Mouse (Mus musculus) adrenal gland, postnatal 25 days (tissue): ENCODE measurements around the gene Tanc1. TPM values are rescaled to one million over a fixed set of nuclear protein-coding genes. Genes with fewer than 3 reads are reported as not detected.

Experiments
- DNase-seq: peaks from one replicate; pipeline ENCODE4 v3.0.0; 2021; ENCODE audit warnings: mixed read lengths
- total RNA-seq: library from RNA; stranded (reverse); gene quantifications from 2 replicates; pipeline ENCODE4 v1.2.3, GENCODE M21; 2021

The Tanc1 gene
- total RNA-seq, 1 experiment from 2014 or later, result 20.6 TPM

GRCm38 (mm10) chr2:59758139-59758918 lies 146.5 kb downstream of the Tanc1 start:
- DNase-seq, result no peak

GRCm38 (mm10) chr2:59760731-59761130 lies 148.9 kb downstream of the Tanc1 start:
- DNase-seq, result no peak

GRCm38 (mm10) chr2:59761183-59761582 lies 149.3 kb downstream of the Tanc1 start:
- DNase-seq, result no peak

GRCm38 (mm10) chr2:59762277-59762676 lies 150.4 kb downstream of the Tanc1 start:
- DNase-seq, result no peak

- DNase-seq, result no peak
Measured at GRCm38 (mm10) chr2:59765671-59766070, 153.8 kb downstream of the Tanc1 start.

- no peak for DNase-seq
Measured at GRCm38 (mm10) chr2:59767893-59768292, 156.1 kb downstream of the Tanc1 start.

- DNase-seq, result no peak
Measured at GRCm38 (mm10) chr2:59768661-59769384, 157.0 kb downstream of the Tanc1 start.

GRCm38 (mm10) chr2:59769385-59769735 lies 157.5 kb downstream of the Tanc1 start:
- DNase-seq, result no peak

GRCm38 (mm10) chr2:59771708-59772107 lies 159.9 kb downstream of the Tanc1 start:
- no peak for DNase-seq

GRCm38 (mm10) chr2:59772261-59772683 lies 160.4 kb downstream of the Tanc1 start:
- DNase-seq, result peak; percentile 62

GRCm38 (mm10) chr2:59774374-59774773 lies 162.5 kb downstream of the Tanc1 start:
- no peak for DNase-seq

- no peak for DNase-seq
Measured at GRCm38 (mm10) chr2:59775148-59775547, 163.3 kb downstream of the Tanc1 start.

GRCm38 (mm10) chr2:59775820-59776219 lies 164.0 kb downstream of the Tanc1 start:
- DNase-seq, result no peak

GRCm38 (mm10) chr2:59779355-59779754 lies 167.5 kb downstream of the Tanc1 start:
- no peak for DNase-seq

- DNase-seq, result no peak
Measured at GRCm38 (mm10) chr2:59780240-59780639, 168.4 kb downstream of the Tanc1 start.

- DNase-seq, result no peak
Measured at GRCm38 (mm10) chr2:59783055-59783831, 171.4 kb downstream of the Tanc1 start.

GRCm38 (mm10) chr2:59783832-59784627 lies 172.2 kb downstream of the Tanc1 start:
- no peak for DNase-seq

GRCm38 (mm10) chr2:59784628-59784883 lies 172.7 kb downstream of the Tanc1 start:
- no peak for DNase-seq

- DNase-seq, result no peak
Measured at GRCm38 (mm10) chr2:59785597-59785996, 173.8 kb downstream of the Tanc1 start.

GRCm38 (mm10) chr2:59788704-59789500 lies 177.1 kb downstream of the Tanc1 start:
- DNase-seq, result no peak

GRCm38 (mm10) chr2:59791596-59791995 lies 179.8 kb downstream of the Tanc1 start:
- no peak for DNase-seq
